Mouse (Mus musculus) lung, postnatal 0 days (tissue): ENCODE results near the gene Gsdma3. TPM values are rescaled to one million over a fixed set of nuclear protein-coding genes. Genes with fewer than 3 reads are reported as not detected.

ENCODE experiments used
- ATAC-seq: fragments of 200-750 bp; cut with Nextera tagmentation; 2 replicates; pipeline ENCODE4 v1.8.0; 2017; ENCODE audit warnings: moderate library complexity
- DNase-seq: peaks from one replicate; pipeline ENCODE4 v3.0.0-alpha.2; 2016; ENCODE audit warnings: low spot score
- H3K27ac ChIP-seq: fragments of 300-500 bp; sonication (generic); 2 replicates; pipeline ENCODE4 v1.5.1; 2014; ENCODE audit warnings: antibody characterized with exemption, mild to moderate bottlenecking, low read length, mixed read lengths
- H3K27me3 ChIP-seq: fragments of 300-500 bp; sonication (generic); replicated peaks from 2 replicates; pipeline ENCODE4 v1.6.1; 2014; ENCODE audit warnings: low read length, mixed read lengths; ENCODE audit not compliant: insufficient read depth
- H3K36me3 ChIP-seq: fragments of 300-500 bp; sonication (generic); 2 replicates; pipeline ENCODE4 v1.6.1; 2014; ENCODE audit warnings: low read length, mixed read lengths; ENCODE audit not compliant: insufficient read depth
- H3K4me1 ChIP-seq: fragments of 300-500 bp; sonication (generic); 2 replicates; pipeline ENCODE4 v1.6.1; 2014; ENCODE audit warnings: antibody characterized with exemption, low read depth, low read length, mixed read lengths; ENCODE audit not compliant: insufficient read depth
- H3K4me2 ChIP-seq: fragments of 300-500 bp; sonication (generic); replicated peaks from 2 replicates; pipeline ENCODE4 v1.6.1; 2014; ENCODE audit warnings: low read depth, mild to moderate bottlenecking, low read length, moderate library complexity, mixed read lengths
- H3K4me3 ChIP-seq: fragments of 300-500 bp; sonication (generic); 2 replicates; pipeline ENCODE4 v1.5.1; 2014; ENCODE audit warnings: low read depth, low read length
- H3K9ac ChIP-seq: fragments of 300-500 bp; sonication (generic); replicated peaks from 2 replicates; pipeline ENCODE4 v1.6.1; 2014; ENCODE audit warnings: low read depth, mild to moderate bottlenecking
- H3K9me3 ChIP-seq: fragments of 300-500 bp; sonication (generic); 2 replicates; pipeline ENCODE4 v1.6.1; 2016; ENCODE audit warnings: low read length, mixed read lengths
- CTCF ChIP-seq: IDR thresholded peaks from 2 replicates; pipeline ENCODE4 v1.5.1; 2016; ENCODE audit warnings: antibody characterized with exemption, mild to moderate bottlenecking
- EP300 ChIP-seq: IDR thresholded peaks from 2 replicates; pipeline ENCODE4 v1.6.1; 2016; ENCODE audit warnings: antibody characterized with exemption, mild to moderate bottlenecking, control low read depth
- whole genome bisulfite sequencing: fragments of 180-500 bp; shearing (Covaris S2); extraction: QIAGEN DNeasy Blood & Tissue Kit; methylation state at CpG from one replicate; pipeline ENCODE4 v1.1.7; 2014; 5-methylcytosine and 5-hydroxymethylcytosine counted together
- polyA plus RNA-seq: library from polyadenylated mRNA; unstranded; fragments of >200 nt; fragmentation: Nextera tagmentation; extraction: Ambion mirVana; gene quantifications from 2 replicates; pipeline ENCODE4 v1.2.1, GENCODE M21; 2015

Gene Gsdma3
- polyA plus RNA-seq, 1 experiment from 2014 or later: not detected

- no peaks in the 10 kb centered on the region for H3K9me3 ChIP-seq
- H3K36me3 ChIP-seq: no peaks in the 10 kb centered on the region
- 81% methylated on average over 12 of the region's 12 CpGs for WGBS
- no peak overlapping the region for H3K27ac ChIP-seq
- H3K4me3 ChIP-seq: no peak overlapping the region
- peaks cover 7% of the 10 kb centered on the region; the same call in 1 of the 2 replicates for H3K4me1 ChIP-seq
- DNase-seq (no peak), ATAC-seq (no peak)
- TF ChIP-seq EP300: no peak
- no peak for TF ChIP-seq CTCF
- no peak overlapping the region for H3K4me2 ChIP-seq
- H3K27me3 ChIP-seq: no peaks in the 10 kb centered on the region
- no peak overlapping the region for H3K9ac ChIP-seq
These were observed 43.5 kb upstream of the Gsdma3 start for GRCm38 (mm10) chr11:98582551-98583264.

DNA sequence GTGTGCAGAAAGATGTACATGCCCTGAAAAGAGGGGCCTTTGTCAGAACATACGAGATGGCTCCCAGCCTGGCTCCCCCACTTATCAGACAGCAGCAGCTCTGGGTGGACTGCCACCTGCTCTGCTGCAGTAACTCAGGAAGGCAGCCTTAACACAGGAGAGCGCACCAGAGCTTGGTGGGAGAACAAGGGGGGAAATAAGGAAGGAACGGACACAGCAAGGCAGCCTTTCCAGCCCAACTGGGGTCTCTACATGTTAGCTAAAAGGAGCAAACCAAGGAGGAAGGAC is 43.0 kb upstream of the Gsdma3 start:
- no peak for TF ChIP-seq EP300
- no peak for TF ChIP-seq CTCF
- H3K27me3 ChIP-seq: no peaks in the 10 kb centered on the region
- no peak for DNase-seq
- no peaks in the 10 kb centered on the region for H3K9me3 ChIP-seq
- H3K27ac ChIP-seq: no peak overlapping the region
- no peaks in the 10 kb centered on the region for H3K36me3 ChIP-seq
- ATAC-seq: no peak
- H3K4me2 ChIP-seq: no peak overlapping the region
- 92% methylated on average over 3 of the region's 3 CpGs for WGBS
- H3K4me1 ChIP-seq: peaks cover 8% of the 10 kb centered on the region; the same call in 1 of the 2 replicates
- H3K9ac ChIP-seq: no peak overlapping the region
- H3K4me3 ChIP-seq: no peak overlapping the region

DNA sequence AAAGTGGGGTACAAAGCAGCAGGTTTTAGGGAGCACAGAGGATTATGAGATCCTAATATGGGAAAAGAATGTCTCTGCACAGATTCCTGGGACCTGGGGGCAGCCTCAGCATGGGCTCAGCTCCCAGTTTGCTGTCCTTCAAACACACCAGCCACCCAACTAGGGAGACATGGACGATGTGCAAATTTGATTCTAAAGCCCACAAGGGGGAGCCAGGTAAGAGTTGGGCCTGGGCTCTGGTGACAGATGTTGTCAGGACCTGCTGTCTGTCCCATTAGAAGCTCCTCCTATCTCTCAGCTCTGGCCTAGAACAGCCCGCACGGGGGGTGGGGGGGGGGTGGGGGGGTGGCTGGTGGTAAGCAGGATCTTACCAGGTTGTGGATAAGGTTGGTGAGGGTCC is 42.6 kb upstream of the Gsdma3 start:
- H3K9ac ChIP-seq: no peak overlapping the region
- H3K27ac ChIP-seq: no peak overlapping the region
- TF ChIP-seq EP300: no peak
- no peak for TF ChIP-seq CTCF
- H3K9me3 ChIP-seq: no peaks in the 10 kb centered on the region
- H3K36me3 ChIP-seq: no peaks in the 10 kb centered on the region
- H3K4me3 ChIP-seq: no peak overlapping the region
- ATAC-seq (no peak), DNase-seq (no peak)
- H3K4me2 ChIP-seq: no peak overlapping the region
- 19% methylated on average over 3 of the region's 3 CpGs for WGBS
- no peaks in the 10 kb centered on the region for H3K27me3 ChIP-seq
- peaks cover 8% of the 10 kb centered on the region; the same call in 1 of the 2 replicates for H3K4me1 ChIP-seq

GRCm38 (mm10) chr11:98584146-98584545 is 42.0 kb upstream of the Gsdma3 start:
- 68% methylated on average over 1 of the region's 1 CpGs for WGBS
- H3K9me3 ChIP-seq: no peaks in the 10 kb centered on the region
- DNase-seq (no peak), ATAC-seq (no peak)
- H3K36me3 ChIP-seq: no peaks in the 10 kb centered on the region
- no peak overlapping the region for H3K4me3 ChIP-seq
- no peak for TF ChIP-seq CTCF
- TF ChIP-seq EP300: no peak
- H3K9ac ChIP-seq: no peak overlapping the region
- no peak overlapping the region for H3K4me2 ChIP-seq
- peaks cover 8% of the 10 kb centered on the region; the same call in 1 of the 2 replicates for H3K4me1 ChIP-seq
- no peak overlapping the region for H3K27ac ChIP-seq
- no peaks in the 10 kb centered on the region for H3K27me3 ChIP-seq

GRCm38 (mm10) chr11:98584629-98585177 is 41.5 kb upstream of the Gsdma3 start:
- no peak overlapping the region for H3K4me2 ChIP-seq
- H3K27me3 ChIP-seq: no peaks in the 10 kb centered on the region
- H3K9me3 ChIP-seq: no peaks in the 10 kb centered on the region
- ATAC-seq (no peak), DNase-seq (no peak)
- H3K4me1 ChIP-seq: peaks cover 8% of the 10 kb centered on the region; the same call in 1 of the 2 replicates
- no peak overlapping the region for H3K4me3 ChIP-seq
- H3K36me3 ChIP-seq: no peaks in the 10 kb centered on the region
- no peak overlapping the region for H3K9ac ChIP-seq
- WGBS: 88% methylated on average over 6 of the region's 6 CpGs
- TF ChIP-seq EP300: no peak
- no peak for TF ChIP-seq CTCF
- H3K27ac ChIP-seq: no peak overlapping the region

DNA sequence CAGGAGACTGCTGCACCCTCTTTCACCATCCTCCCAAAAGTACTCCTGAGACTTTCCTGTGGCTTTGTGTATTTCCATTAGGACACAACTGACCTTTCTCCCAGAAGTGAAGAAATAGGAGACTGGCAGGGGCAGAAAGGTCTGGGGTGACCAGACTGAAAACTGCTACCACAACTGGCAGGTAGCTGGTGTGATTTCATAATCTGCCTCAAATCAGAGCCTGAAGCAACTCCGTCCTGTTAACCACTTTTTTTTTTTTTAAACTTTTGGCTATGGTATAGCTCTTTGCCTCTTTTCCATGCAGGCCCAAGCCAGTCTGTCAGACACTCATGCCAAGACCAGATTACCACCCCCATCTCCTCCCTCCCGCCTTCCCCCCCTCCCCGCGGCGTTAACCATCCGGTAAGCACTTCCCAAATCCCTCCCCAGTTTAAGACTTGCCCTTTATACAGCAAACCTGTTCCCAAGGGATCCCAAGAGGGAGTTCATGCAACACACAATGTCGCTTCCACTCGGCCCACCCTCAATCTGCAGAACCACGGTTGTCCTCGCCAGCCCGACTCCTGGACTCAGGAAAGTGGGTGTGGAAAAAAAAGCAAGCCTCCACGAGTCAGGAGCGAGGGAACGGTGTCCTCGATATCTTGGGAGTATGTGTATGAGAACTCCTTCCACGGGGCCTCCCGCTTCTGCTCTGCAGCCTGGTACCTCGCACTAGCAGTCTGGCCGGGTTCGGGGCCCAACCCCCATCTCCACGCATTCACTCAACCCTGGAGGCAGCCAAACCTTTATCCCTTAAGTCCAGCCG is 39.9 kb upstream of the Gsdma3 start:
- peak; percentile 24 for DNase-seq
- Histone ChIP-seq H3K4me2 (peak overlapping the region; percentile 83), H3K4me1 (peaks cover 8% of the 10 kb centered on the region; the same call in 1 of the 2 replicates), H3K9me3 (no peaks in the 10 kb centered on the region), H3K27ac (peak overlapping the region; percentile 92; the same call in 1 of the 2 replicates), H3K9ac (peak overlapping the region; percentile 78), H3K27me3 (no peaks in the 10 kb centered on the region), H3K4me3 (peak overlapping the region; percentile 80), H3K36me3 (no peaks in the 10 kb centered on the region)
- WGBS: 2% methylated on average over 22 of the region's 22 CpGs
- TF ChIP-seq EP300: no peak
- TF ChIP-seq CTCF: no peak
- ATAC-seq: no peak
